15 mouse cellular contexts compared by ENCODE assay signal in genomic region chr16:46982910-46983600, GRCm38 (mm10).
DNase-seq lines count a peak whose midpoint lies in the region; ATAC-seq lines count a peak whose summit lies in the region.
"Had no signal": no experiment of that assay in that cellular context is flagged by ENCODE, and none has a peak within 500 bp of the region (broad histone marks: within the 10 kb centered on the region; RNA-seq: fewer than 3 reads in every experiment).

No protein-coding gene starts in this region.

- H3K9me3 ChIP-seq in hindbrain, embryonic 12.5 days (replicated peaks): no peaks in the 10 kb centered on the region
- no peaks in the 10 kb centered on the region for H3K9me3 ChIP-seq in hindbrain, embryonic 13.5 days
- H3K9me3 ChIP-seq in midbrain, embryonic 13.5 days: no peaks in the 10 kb centered on the region
- H3K9me3 ChIP-seq in midbrain, embryonic 16.5 days (replicated peaks; ENCODE audit: control insufficient read depth, low read length, poor library complexity, severe bottlenecking): no peaks in the 10 kb centered on the region
- H3K9me3 ChIP-seq in liver, embryonic 12.5 days (replicated peaks): no peaks in the 10 kb centered on the region
- H3K9me3 ChIP-seq: heart, embryonic 10.5 days had no signal

- H3K4me1 ChIP-seq in hindbrain, embryonic 12.5 days: no peaks in the 10 kb centered on the region
- no peaks in the 10 kb centered on the region for H3K4me1 ChIP-seq in hindbrain, embryonic 13.5 days (replicated peaks)
- no peaks in the 10 kb centered on the region; the same call in 1 of the 2 replicates for H3K4me1 ChIP-seq in midbrain, embryonic 13.5 days (replicated peaks)
- H3K4me1 ChIP-seq in midbrain, embryonic 16.5 days (ENCODE audit: control insufficient read depth, insufficient read depth, low read length): no peaks in the 10 kb centered on the region
- no peaks in the 10 kb centered on the region for H3K4me1 ChIP-seq in liver, embryonic 12.5 days
- H3K4me1 ChIP-seq: heart, embryonic 10.5 days had no signal

- no peak overlapping the region for H3K4me2 ChIP-seq in hindbrain, embryonic 12.5 days (replicated peaks)
- H3K4me2 ChIP-seq in hindbrain, embryonic 13.5 days: no peak overlapping the region
- H3K4me2 ChIP-seq in midbrain, embryonic 13.5 days (replicated peaks): no peak overlapping the region
- H3K4me2 ChIP-seq in midbrain, embryonic 16.5 days (ENCODE audit: low read length): no peak overlapping the region
- H3K4me2 ChIP-seq in liver, embryonic 12.5 days: no peak overlapping the region

- H3K27me3 ChIP-seq in hindbrain, embryonic 12.5 days: no peaks in the 10 kb centered on the region
- H3K27me3 ChIP-seq in hindbrain, embryonic 13.5 days: no peaks in the 10 kb centered on the region
- no peaks in the 10 kb centered on the region for H3K27me3 ChIP-seq in midbrain, embryonic 13.5 days
- no peaks in the 10 kb centered on the region for H3K27me3 ChIP-seq in midbrain, embryonic 16.5 days (ENCODE audit: control insufficient read depth, insufficient read depth, low read depth, low read length)
- H3K27me3 ChIP-seq in liver, embryonic 12.5 days (replicated peaks): no peaks in the 10 kb centered on the region

- DNase-seq in embryo, embryonic 11 days: peak; percentile 32
- peak; percentile 78 for DNase-seq in retina, embryonic 14.5 days (ENCODE audit: low spot score)
- DNase-seq in left cerebral cortex, postnatal 25 days (ENCODE audit: low spot score in 2 of 2): no peak
- DNase-seq: adrenal gland, adult 8-10 months; cerebellum, adult 2 months; kidney, postnatal 4 days; liver; lung, adult 2 months had no signal

- intact Hi-C loops in left cerebral cortex, postnatal 25 days (cut with DNase I): no loop called here

- WGBS in hindbrain, embryonic 12.5 days: 55% methylated on average over 6 of the region's 6 CpGs
- 54% methylated on average over 6 of the region's 6 CpGs for WGBS in hindbrain, embryonic 13.5 days
- WGBS in midbrain, embryonic 13.5 days: 42% methylated on average over 6 of the region's 6 CpGs
- 34% methylated on average over 6 of the region's 6 CpGs for WGBS in midbrain, embryonic 16.5 days
- 57% methylated on average over 6 of the region's 6 CpGs for WGBS in liver, embryonic 12.5 days (ENCODE audit: insufficient replicate concordance)

- H3K9ac ChIP-seq in hindbrain, embryonic 12.5 days: no peak overlapping the region
- H3K9ac ChIP-seq in hindbrain, embryonic 13.5 days: no peak overlapping the region
- no peak overlapping the region for H3K9ac ChIP-seq in midbrain, embryonic 13.5 days (replicated peaks)
- H3K9ac ChIP-seq in midbrain, embryonic 16.5 days (ENCODE audit: low read depth, low read length): no peak overlapping the region
- H3K9ac ChIP-seq in liver, embryonic 12.5 days: no peak overlapping the region

- no peak overlapping the region for H3K27ac ChIP-seq in hindbrain, embryonic 12.5 days
- no peak overlapping the region for H3K27ac ChIP-seq in hindbrain, embryonic 13.5 days
- no peak overlapping the region for H3K27ac ChIP-seq in midbrain, embryonic 13.5 days
- H3K27ac ChIP-seq in midbrain, embryonic 16.5 days (ENCODE audit: low read length): no peak overlapping the region
- no peak overlapping the region for H3K27ac ChIP-seq in liver, embryonic 12.5 days
- H3K27ac ChIP-seq: heart, embryonic 10.5 days had no signal

- no peaks in the 10 kb centered on the region for H3K36me3 ChIP-seq in hindbrain, embryonic 12.5 days
- H3K36me3 ChIP-seq in hindbrain, embryonic 13.5 days: no peaks in the 10 kb centered on the region
- H3K36me3 ChIP-seq in midbrain, embryonic 13.5 days: no peaks in the 10 kb centered on the region
- H3K36me3 ChIP-seq in midbrain, embryonic 16.5 days (ENCODE audit: control insufficient read depth, insufficient read depth, low read length): no peaks in the 10 kb centered on the region
- H3K36me3 ChIP-seq in liver, embryonic 12.5 days: no peaks in the 10 kb centered on the region
- H3K36me3 ChIP-seq: heart, embryonic 10.5 days had no signal

- no peak overlapping the region for H3K4me3 ChIP-seq in hindbrain, embryonic 12.5 days
- H3K4me3 ChIP-seq in hindbrain, embryonic 13.5 days: no peak overlapping the region
- H3K4me3 ChIP-seq in midbrain, embryonic 13.5 days (replicated peaks): no peak overlapping the region
- no peak overlapping the region for H3K4me3 ChIP-seq in midbrain, embryonic 16.5 days (ENCODE audit: low read depth, low read length)
- no peak overlapping the region for H3K4me3 ChIP-seq in liver, embryonic 12.5 days
- H3K4me3 ChIP-seq: heart, embryonic 10.5 days; myocyte had no signal

- ATAC-seq in hindbrain, embryonic 12.5 days (ENCODE audit: low FRiP score): peak; percentile 80
- ATAC-seq in hindbrain, embryonic 13.5 days (ENCODE audit: low FRiP score): no peak
- ATAC-seq in midbrain, embryonic 13.5 days: peak; percentile 80
- no peak for ATAC-seq in midbrain, embryonic 16.5 days
- ATAC-seq in liver, embryonic 12.5 days: no peak

Comparison
In these comparisons a context has a peak if more than half of its experiments do, and no peak if none do; other contexts are left out.
1. ATAC-seq: peak in hindbrain, embryonic 12.5 days (single experiment) and midbrain, embryonic 13.5 days (single experiment); none in hindbrain, embryonic 13.5 days (single experiment), midbrain, embryonic 16.5 days (single experiment) and liver, embryonic 12.5 days (single experiment).
2. DNase-seq: peak in embryo, embryonic 11 days (single experiment) and retina, embryonic 14.5 days (single experiment); none in left cerebral cortex, postnatal 25 days (0 of 2).